Mouse (Mus musculus) adrenal gland, postnatal 4 days (tissue): Measurements from ENCODE around the gene Gm3404. TPM values are rescaled to one million over a fixed set of nuclear protein-coding genes. Genes with fewer than 3 reads are reported as not detected.
"Not testable (repeated sequence)": the region's sequence is repeated elsewhere in the genome, so short reads cannot be mapped to it uniquely, and the experiment has no call there.

Experiments
- DNase-seq, 2 experiments: peaks; one replicate each; pipeline ENCODE4 v3.0.0; 2021 to 2022; ENCODE audit warnings: low spot score in 2 of 2, mixed read lengths in 2 of 2
- long read RNA-seq, 2 experiments: library from polyadenylated mRNA; stranded (forward); transcript quantifications; one replicate each; pipeline ENCODE4 v2.0.0; 2021
- total RNA-seq, 2 experiments: library from RNA; stranded (reverse); gene quantifications; 2 replicates each; pipeline ENCODE4 v1.2.3; 2021

Gene Gm3404
- total RNA-seq, result not detected
- long read RNA-seq, experiment 1, result 0 reads
- long read RNA-seq, experiment 2, result 0 reads

- not testable (repeated sequence) for DNase-seq
Measured at GRCm38 (mm10) chr5:146525501-146525900, at the start of gene Gm3404. TSS of gene Gm3404 (plus strand) at chr5:146525801.

- not testable (repeated sequence) for DNase-seq
Measured at GRCm38 (mm10) chr5:146479564-146479963, 46.0 kb upstream of the Gm3404 start.

- not testable (repeated sequence) for DNase-seq
Measured at GRCm38 (mm10) chr5:146481665-146482064, 43.9 kb upstream of the Gm3404 start, which contains the start of gene Gm6408. TSS of gene Gm6408 (plus strand) at chr5:146481965.

- not testable (repeated sequence) for DNase-seq
Measured at GRCm38 (mm10) chr5:146488959-146489358, 36.6 kb upstream of the Gm3404 start.

- DNase-seq, result not testable (repeated sequence)
Measured at GRCm38 (mm10) chr5:146491063-146491462, 34.5 kb upstream of the Gm3404 start, which contains the start of gene Gm6370. TSS of gene Gm6370 (plus strand) at chr5:146491363.

GRCm38 (mm10) chr5:146502099-146502498 is 23.5 kb upstream of the Gm3404 start, which contains the start of gene 4930449I24Rik:
TSS of gene 4930449I24Rik (plus strand) at chr5:146502399.
- not testable (repeated sequence) for DNase-seq

- not testable (repeated sequence) for DNase-seq
Measured at GRCm38 (mm10) chr5:146513823-146514222, 11.8 kb upstream of the Gm3404 start, which contains the start of gene Gm3402. TSS of gene Gm3402 (plus strand) at chr5:146514123.

- not testable (repeated sequence) for DNase-seq
Measured at GRCm38 (mm10) chr5:146537347-146537746, 11.7 kb downstream of the Gm3404 start, which contains the start of gene Gm3409. TSS of gene Gm3409 (plus strand) at chr5:146537647.

- DNase-seq, result not testable (repeated sequence)
Measured at GRCm38 (mm10) chr5:146555836-146556235, 30.2 kb downstream of the Gm3404 start, which contains the start of gene Gm3415. TSS of gene Gm3415 (plus strand) at chr5:146556136.

- DNase-seq, result no peak
Measured at GRCm38 (mm10) chr5:146564259-146564658, 38.7 kb downstream of the Gm3404 start.

GRCm38 (mm10) chr5:146567054-146567453 is 41.5 kb downstream of the Gm3404 start:
- DNase-seq, result no peak

- not testable (repeated sequence) for DNase-seq
Measured at GRCm38 (mm10) chr5:146570179-146570578, 44.6 kb downstream of the Gm3404 start.

- DNase-seq, result not testable (repeated sequence)
Measured at GRCm38 (mm10) chr5:146571830-146572734, 46.5 kb downstream of the Gm3404 start.

- DNase-seq, result not testable (repeated sequence)
Measured at GRCm38 (mm10) chr5:146572735-146573042, 47.1 kb downstream of the Gm3404 start.

- DNase-seq, result no peak
Measured at GRCm38 (mm10) chr5:146576668-146577067, 51.1 kb downstream of the Gm3404 start.

Other genes with a start within 250 kb of the Gm3404 start
- gene Wasf3, start 140.8 kb upstream of the Gm3404 start, total RNA-seq, result 10 to 100 TPM; 21.5 TPM
- not detected for gene Gm6408, start 43.8 kb upstream of the Gm3404 start, total RNA-seq
- not detected for gene Gm6370, start 34.4 kb upstream of the Gm3404 start, total RNA-seq
- gene 4930449I24Rik, start 23.4 kb upstream of the Gm3404 start, total RNA-seq, result not detected
- not detected for gene Gm3402, start 11.7 kb upstream of the Gm3404 start, total RNA-seq
- not detected for gene Gm3409, start 11.8 kb downstream of the Gm3404 start, total RNA-seq
- gene Gm3415, start 30.3 kb downstream of the Gm3404 start, total RNA-seq, result not detected
- under 1 TPM; 0.20 to 0.59 TPM for gene Gpr12, start 59.4 kb downstream of the Gm3404 start, total RNA-seq